Mouse (Mus musculus) regulatory T cell (primary cell): ENCODE results near the gene Sim1.

Source experiments
- in situ Hi-C: fragments of 300-600 bp; cut with MboI, MseI; formaldehyde crosslinking; loops from one replicate; pipeline ENCODE4 v1.15.1; 2025; ENCODE audit warnings: high pct_unique_total_duplicates

Gene Sim1

DNA sequence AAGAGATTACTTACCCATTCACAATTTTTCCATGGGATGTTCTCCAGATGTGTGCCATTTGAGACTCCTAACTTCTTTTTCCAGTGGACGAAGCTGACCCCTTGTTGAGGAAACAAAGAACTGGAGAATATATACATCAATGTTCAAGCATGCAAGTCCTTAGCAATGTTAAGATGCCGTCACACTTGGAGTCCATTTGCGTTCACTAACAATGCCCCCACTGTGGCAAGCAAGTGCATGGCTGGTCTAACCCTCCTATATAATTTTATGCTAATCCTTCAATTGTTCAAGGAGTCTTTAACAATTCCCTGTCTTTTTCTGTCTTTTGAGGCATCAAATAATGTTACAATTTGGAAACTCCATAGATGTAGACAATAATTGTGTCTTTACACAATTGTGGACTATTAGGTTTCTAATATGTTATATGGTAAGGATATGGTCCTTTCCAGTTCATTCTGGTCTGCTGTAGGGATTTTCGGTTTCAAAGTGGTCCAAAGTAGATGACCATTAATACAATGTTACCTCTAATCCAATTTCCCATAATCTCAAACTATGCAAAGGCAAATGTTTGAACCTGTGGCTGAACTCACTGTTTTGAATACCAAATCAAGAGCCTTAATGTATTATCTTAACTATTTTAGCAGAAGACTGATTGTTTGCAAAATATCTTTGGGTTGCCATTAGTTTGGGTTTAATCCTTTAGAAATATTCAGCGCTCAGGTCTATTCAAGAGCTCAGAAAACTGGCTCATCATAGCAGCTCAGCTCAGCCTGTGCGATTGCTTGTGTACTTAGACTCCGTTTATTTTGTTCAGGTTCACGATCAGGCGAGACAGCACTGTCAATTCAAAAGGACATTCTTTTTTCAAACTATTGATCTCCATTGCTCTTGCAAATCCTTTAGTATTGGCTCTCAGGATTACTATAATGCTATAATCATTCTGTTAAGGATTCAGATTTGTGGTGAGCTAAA lies 129.0 kb downstream of the Sim1 start:
- in situ Hi-C loops = no loop called here
